Mouse (Mus musculus) embryo, embryonic 10 days (tissue): ENCODE data around the gene Celsr2.

Source experiments
- DNase-seq: peaks from one replicate; pipeline ENCODE4 v3.0.0-alpha.2; 2015; ENCODE audit warnings: low spot score

The Celsr2 gene

DNA sequence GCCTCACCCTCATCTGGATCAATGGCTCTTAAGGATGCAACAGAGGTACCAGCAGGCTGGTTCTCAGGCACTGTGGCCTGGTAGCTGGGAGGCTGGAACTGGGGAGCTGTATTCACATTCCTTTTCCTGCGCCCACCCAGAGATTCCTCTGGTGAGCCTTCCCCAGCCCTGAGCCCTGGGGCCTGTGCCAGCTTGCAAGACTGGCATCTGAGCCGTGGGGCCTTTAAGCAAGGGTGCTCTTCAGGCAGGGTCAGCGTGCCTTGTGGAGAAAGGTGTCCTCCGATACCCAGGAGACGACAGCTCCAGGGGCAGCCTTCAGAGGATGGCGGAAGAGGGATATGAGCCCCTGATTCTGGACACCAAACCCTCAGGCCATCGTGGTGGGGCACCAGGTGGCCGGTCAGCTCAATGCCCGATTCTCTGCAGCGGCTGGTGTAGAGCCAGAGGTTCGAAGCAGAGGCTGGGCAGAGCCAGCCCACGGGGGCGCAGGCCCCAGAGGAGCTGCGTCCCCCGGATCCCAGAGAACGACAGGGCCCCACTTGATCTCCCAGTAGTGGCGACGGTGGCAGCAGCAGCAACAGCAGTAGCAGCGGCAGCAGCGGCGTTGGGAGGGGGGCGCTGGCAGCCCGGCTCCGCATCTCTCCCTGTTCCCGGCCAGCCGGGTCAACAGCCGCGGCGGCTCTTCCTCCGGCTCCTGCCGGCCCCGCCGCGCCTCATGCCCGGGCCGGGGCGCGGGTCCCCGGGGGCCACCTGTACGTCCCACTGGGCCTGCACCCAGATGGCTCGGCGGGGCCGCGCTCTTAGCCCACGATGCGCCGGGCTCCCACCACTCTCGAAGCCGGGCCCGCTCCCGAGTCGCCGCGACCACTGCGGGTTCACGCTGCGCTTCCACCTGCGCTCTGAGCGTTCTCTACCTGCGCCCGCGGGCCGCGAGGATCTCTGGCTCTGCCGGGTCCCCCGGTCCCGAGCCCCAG is at the start of gene Celsr2:
Celsr2 (minus strand) TSS at position 696 of the 974 bp plus-strand sequence.
- peak; percentile 61 for DNase-seq

DNA sequence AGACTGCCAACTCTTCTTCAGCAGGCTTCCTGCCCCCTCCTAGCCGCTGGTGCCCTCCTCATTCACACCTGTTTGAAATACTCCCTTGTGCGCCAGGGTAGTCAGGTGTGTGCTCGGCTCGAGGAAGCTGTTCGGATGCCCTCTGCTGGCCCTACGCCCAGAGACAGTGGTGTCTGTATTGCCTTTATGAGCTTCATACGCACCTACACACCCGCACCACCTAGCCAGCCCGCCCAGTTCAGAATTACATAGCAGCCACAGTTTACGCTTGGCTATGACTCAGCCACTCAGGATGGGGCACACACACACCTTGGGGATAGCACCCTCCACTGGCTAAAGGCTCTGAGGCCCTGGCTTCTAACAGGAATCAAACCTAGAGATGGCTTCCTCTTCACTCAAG is 43.5 kb upstream of the Celsr2 start:
- DNase-seq, result peak; percentile 25

DNA sequence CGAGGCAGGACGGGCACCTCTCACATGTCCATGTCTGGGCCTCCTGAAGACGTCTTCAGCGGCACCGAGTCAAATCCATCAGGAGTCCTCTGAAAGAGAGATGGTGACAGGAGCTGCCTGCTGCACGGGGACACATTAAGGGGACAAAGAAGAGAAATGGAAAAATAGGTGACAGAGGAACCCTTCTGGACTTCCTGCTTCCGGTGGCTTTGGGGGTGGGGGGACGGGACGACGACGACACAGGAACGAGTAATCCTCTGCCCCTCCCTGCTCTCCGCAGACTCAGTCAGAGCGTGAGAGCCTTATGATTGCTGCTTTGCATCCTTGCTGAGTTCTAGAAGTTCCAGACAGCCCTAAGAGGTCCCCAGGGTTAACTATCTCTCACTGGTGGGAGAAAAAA is 43.0 kb upstream of the Celsr2 start:
- DNase-seq, result no peak

DNA sequence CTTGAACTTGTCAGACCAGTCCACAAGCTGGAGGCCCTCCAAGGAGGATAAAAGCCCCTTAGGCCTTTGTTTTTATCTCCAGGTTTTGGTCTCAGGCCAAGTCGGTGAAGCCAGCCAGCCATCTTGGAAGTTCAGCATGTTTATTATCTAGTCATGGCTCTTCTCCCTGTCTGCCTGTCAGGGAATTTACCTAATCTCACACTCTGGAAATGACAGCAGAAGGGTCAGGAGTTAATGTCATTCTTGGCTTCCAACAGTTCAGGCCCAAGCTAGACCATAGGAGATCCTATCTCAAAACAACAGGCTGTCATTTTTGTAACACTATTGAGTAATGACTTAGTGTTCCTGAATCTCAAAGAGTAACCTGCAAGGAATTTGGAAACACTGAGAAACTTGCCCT is 38.8 kb upstream of the Celsr2 start:
- DNase-seq, result no peak

DNA sequence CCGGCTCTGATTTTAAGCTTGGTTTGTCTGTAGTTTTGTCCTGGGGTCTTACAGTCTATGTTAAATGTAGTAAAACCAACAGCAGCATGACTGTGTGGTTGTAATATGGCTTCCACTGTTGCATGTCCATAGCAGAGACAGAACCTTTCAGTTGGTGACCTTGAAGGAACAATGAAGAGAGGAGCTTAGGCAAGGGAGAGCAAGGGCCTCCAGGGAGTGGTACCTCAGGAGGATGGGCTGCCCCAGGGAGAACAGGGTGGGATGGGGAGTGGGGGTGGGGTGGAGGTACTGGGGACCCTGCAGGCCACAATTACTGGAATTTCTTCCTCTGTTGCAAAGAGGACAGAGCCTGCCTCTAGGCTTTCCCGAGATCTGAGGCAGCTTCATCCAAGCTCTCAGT is 36.6 kb upstream of the Celsr2 start:
- no peak for DNase-seq

DNA sequence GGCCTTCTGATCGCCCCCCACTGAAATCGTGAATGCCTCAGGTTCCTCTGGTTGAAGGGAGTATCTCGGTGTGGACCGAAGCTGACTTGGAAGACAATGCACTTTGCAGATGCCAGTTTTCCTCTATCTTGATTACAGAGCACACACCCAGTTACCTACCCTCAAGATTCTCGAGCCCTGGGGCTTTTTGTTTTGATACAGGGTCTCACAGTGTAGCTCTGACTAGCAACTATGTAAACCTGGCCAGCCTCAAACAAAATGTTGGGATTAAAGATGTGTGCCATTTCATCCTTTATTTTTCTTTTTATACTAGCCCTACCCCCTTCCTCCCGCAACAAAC is 30.0 kb upstream of the Celsr2 start:
- no peak for DNase-seq

DNA sequence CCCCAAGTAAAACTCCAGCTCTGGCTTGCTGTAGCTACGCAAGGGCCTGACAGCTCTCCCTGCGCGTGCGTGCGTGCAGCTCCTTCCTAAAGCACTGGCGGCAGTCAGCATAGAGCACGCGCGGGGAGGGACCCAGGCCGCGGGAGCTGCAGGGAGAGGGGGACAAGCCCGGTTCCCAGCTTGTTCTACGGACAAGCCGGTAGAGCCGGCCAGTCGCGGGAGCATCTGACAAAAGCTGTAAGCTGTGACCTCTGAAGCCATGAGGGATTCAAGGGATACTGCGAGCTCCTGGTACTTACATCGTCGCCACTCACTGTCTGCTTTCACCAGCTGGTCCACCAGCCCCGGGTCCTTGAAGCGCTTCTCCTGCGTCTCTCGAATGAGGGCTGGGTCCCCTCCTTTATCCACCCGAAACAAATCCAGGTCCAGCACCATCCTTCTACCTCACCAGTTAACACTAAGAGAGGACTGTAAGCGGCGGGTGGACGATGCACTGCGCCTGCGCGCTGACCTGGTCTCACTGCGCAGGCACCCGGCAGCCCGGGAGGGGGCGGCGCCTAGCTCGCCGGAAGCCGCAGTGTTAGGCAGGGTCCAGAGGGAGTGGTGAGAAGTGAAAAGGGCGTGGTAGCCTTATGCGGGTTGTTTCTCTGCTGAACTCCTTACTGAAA is 29.5 kb upstream of the Celsr2 start, which contains the start of gene Sars:
Sars (minus strand) TSS at position 512 of the 668 bp plus-strand sequence.
- DNase-seq, result peak; percentile 97

DNA sequence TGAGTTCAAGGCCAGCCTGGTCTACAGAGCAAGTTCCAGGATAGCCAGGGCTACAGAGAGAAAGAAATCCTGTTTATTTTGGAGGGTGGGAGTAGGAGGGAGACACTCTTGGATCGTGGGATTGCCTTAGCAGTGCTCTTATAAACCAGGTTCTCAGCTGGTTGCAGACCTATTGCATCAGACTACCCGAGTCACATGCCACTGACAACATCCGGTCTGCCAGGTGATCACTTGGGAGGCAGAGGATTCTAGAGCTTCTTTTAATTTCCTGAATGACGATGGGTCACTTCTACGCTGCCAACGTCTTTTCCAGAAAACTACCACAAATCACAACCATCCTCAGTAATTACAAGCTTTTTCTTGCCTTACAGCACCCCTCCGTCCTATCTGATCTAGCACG is 28.7 kb upstream of the Celsr2 start:
- DNase-seq, result peak; percentile 37

DNA sequence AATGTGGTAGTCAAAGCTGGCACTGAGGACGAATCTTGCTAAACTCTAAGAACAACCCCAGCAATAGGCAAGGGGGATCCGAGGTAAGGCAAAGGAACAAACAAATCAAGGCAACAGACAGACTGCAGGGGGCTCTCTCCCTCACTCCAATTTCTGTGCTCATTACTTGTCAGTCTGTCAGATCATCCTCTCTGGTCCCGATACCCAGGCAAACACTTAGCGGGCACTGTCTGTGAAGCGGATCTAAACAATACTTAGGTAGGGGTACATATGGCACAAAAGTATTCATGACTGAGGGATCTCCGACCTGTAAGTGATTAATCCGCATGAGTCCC is 21.0 kb upstream of the Celsr2 start:
- no peak for DNase-seq

DNA sequence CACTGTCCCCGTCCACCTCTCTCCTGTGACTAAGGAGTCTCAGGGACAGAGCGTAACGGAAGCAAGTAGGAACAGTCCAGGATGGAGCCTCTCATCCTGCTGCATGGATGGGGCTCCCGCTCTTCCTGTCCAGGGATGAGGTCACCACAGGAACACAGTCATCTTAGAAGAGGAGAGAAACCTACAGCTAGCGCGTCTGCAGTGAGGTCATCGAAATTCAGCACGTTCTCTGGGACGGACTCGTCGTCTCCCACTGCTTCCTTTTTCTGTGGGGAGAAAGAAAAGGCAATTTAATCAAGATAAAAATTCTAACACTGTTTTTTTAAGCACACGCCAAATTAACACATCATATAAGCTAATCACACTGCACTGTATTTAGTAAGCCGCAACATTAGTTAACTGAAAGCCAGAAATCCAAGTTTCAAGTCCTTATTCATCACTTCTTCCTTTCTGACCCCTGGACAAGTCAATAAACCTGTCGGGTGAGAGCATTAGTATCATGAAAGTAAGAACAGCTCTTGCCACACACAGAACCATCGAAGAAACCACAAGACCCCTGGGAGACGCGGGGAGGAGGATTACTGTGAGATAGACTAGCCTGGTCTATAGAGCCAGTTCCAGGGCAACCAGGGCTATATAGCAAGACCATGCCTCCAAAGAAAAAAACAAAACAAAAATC is 20.5 kb upstream of the Celsr2 start:
- peak; percentile 33 for DNase-seq

DNA sequence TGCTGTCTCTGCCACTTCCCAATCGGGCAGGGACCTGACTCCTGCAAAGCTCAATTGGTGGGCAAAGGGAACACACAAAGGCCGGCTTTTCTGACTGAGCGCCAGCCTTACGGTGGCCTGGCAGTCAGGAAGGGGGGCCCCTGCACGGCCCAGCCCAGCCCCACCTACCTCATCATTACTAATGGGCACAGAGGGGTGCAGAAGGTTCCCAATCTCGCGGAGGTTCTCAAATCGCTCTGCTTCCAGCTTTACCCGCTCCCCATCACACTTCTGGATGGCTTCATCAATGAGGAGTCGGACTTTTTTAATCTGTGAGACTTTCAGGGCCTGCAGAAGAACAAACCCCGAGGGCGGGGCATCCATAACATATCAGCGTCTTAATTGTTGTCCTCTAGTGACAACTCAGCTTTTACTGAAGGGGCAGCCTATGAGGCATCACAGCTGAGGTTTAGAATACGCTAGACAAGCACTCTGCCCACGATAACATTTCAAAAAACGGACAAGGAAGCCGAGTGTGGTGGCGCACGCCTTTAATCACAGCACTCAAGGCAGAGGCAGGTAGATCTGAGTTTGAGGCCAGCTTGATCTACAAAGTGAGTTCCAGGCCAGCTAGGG is 18.6 kb upstream of the Celsr2 start:
- no peak for DNase-seq

DNA sequence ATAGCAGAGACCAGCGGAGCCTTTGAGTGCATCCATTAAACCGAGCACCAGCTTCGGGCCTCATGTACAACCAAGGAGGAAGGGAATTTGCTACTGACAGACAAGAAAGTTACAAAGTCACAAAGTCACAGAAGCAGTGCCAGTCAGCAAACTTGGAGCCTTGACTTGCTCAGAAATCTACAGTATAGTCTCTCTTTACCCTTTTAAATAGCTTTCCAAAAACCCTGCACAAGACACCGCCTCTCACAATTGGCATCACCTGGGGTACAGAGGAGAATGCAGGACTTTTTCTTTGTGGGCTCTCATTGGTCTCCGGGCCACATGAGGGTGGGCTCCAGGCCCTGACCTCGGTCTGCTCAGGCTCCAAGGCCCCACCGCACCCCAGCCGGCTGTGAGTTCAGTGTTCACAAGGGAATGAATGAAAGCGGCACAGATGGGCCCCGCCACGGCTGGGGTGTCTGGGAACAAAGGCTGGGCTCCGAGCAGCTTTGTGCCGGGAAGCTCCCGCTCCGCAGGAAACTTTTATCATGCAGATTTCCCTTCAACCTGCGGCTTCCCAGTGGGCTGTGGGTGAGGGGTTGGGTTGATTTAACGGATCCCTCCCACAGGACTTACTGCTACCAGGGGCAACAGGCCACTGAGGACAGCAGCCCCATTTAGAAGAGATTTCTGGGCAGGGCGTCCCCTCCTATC is 18.0 kb upstream of the Celsr2 start:
- peak; percentile 89 for DNase-seq

DNA sequence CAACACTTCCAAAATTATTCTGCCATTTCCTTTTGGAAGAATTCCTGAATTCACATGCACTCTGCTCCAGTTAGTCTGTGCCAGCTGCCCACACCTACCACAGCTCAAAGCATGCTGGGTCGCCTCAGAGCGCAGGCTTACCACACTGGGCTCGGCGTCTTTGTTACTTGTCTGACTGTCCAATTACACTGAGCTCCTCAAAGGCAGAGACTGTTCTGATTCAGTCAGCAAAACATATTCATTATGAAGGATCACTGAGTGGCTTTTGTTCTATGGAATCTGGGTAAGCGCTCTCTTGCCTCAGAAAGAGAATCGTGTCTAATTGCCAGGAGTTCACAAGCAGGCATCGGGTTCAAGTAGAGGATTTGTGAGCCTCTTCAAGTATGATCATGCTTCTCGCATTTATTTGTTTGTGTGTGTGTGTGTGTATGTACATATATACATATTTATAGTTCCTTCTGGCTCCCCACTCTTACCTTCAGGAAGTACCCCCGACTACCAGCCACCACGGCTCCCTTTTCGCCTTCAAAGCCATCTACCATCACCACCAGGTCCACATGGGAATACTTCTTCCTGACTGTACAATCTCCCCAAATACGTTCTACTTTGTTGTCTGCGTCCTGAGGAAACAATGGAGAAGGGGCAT is 17.3 kb upstream of the Celsr2 start:
- peak; percentile 43 for DNase-seq

DNA sequence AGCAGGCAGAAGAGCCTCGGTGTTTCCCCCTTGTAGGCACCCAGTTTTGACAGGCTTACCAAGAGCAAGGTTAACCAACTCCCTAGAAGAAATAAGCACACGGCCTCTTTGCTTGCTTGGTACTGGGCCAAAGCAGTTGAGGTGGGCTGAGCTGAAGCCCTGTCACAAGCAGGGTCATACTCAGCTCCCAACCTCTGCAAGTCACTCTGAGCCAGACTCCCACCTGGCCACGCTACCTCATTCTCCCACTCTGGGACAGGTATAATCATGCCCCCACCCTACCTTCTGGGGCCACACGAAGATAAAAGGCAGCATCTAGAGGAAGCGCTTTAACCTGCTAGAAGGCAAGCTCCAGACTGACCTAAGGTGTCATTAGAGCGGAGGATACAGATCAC is 10.3 kb upstream of the Celsr2 start:
- no peak for DNase-seq

DNA sequence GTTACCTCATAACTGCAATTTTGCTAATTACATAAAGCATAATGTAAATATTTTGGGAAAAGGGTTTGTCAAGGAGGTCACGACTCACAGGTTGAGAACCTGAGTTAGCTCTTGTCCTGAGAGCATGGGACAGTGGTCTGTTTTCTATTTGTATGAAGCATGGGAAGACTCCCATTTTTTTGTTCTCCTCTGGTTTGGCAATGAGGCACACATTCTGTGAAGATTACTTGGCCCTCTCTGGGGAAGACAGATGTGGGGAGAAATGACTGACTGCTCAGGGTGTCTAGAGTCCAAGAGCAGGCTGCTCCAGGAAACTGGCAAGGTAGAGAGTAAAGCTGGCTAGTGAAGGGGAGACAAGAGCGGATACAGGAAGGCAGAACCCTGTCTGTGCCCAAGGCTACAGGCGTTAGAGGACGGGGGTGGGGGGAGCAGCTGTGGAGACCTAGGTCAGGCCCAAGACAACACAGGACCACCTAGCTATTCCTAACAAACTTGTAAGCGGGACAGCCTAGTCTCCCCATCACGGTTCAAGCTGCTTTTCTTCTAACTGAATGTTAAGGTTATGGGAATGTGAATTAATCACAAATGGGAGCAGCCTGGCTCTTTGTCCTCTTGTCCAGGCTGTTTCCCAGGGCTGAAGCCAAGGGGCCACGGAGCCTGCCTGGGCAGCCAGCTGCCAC is 9.7 kb upstream of the Celsr2 start:
- DNase-seq, result peak; percentile 26

DNA sequence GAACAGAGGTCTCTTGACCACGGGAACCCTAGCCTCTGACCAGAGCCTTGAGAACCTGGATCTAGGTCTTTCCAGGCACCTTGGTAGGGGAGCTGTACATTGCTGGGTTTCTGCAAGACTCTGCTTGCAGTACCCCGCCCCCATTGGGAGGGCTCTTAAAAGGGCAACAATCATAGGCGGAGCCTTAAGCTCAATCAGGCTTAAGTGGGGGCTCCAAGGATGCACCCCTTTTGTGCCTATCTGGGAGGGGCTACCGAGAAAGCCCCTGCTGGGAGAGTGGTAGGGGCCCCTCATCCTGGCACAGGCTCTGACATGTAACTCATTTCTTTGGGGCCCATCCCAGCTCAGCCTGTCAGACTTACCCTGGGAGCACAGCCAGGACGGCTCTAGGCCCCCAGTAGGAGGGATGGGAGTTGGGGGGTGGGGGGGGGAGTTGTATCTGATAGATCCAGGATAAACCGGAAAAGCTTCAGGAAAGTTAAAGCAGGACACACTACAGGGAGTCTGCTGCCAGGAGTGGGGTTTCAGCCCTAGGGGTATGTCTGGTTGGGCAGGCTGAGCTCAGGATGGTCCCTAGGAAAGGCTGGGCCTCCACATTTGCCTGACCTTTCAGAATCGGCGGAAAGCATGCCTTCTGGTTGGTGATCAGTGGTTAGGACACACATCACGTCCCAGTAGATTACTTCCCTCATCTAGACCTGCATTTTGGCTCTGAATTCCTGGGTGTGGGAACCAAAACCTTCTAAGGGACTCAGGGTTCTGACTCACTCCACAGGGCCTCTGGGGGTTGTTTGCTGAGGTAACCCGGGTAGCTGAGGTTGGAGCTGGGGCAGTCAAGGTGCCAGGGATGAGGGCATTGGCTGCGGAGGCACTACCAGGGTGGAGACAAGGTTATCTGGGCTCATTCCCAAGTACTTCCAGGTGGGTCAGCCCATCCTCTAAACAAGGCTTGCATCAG is 8.8 kb upstream of the Celsr2 start:
- peak; percentile 57 for DNase-seq

DNA sequence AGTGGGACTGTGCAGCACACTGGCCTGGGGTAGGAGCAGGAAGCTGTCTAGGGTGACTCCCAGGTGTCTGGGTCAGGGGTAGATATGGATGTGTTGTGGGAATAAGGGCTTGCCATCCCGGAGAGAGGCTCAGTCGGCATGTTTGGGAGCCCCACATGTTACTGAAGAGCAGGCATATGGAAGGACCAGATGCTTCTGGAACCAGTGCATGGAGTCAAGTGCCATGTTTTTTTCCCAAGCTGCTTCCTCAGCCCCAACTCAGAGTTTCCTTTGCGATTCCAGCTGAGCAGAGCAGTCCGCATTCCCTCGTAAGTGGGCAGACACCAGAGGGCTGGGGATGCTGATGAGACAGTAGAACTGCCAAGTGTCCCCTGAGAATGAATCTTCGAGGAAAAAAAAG is 7.7 kb upstream of the Celsr2 start:
- DNase-seq, result no peak

DNA sequence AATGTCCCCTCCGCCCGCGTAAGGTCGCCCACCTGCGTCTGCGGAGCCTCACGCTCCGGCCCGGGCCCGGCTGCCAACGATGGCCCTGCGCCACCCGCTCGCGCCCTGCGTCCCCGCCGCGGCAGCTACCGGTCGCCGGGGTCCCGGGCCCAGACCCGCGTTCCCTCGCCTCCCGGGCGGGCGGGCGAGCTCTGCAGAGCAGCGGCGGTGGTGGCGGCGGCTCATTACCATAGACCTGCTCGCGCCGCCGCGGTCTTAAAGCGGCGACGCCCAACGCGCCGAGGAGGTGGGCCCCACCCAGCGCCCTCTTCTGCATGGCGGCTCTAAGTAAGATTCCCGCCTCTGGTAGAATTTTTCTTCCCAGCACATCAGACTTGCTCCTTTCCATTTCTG is 475 bp upstream of the Celsr2 start:
- peak; percentile 90 for DNase-seq

DNA sequence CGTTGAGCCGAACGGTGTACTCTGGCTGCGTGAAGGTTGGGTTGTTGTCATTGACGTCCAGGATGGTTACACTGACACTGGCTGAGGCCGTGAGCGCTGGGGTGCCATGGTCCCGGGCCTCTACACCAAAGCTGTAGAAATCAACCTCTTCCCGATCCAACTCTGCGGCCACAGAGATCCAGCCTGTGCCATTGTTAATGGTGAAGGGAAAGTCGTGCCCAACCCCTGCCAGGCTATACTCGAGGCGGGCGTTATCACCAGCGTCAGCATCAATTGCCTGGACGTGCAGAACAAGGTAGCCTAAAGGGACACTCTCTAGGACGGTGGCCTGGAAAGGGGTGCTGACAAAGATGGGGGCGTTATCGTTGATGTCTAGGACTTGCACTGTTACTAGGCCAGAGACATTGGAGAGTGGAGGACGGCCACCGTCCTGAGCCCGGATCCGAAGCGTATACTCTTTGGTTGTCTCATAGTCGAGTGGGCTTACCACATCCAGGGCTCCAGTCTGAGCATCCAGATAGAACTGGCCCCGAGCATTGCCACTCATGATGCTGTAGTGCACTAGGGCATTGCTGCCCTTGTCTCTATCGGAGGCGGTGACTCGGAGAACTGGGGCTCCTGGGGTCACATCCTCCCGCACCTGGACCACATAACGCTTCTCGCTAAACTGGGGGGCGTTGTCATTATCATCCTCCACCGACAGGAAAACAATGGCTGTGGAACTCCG is 1.6 kb downstream of the Celsr2 start:
- DNase-seq, result no peak
